Mouse (Mus musculus) olfactory bulb, adult 2 months (tissue): ENCODE measurements around the gene Zmynd10.

Source experiments
- CTCF ChIP-seq: fragments of 200-500 bp; IDR thresholded peaks from 2 replicates; pipeline ENCODE4 v1.5.1; 2012; ENCODE audit warnings: low read depth, mild to moderate bottlenecking, low read length, moderate library complexity; ENCODE audit not compliant: insufficient read depth
- POLR2A ChIP-seq: fragments of 200-500 bp; IDR thresholded peaks from 2 replicates; pipeline ENCODE4 v1.6.1; 2012; ENCODE audit warnings: mild to moderate bottlenecking, low read depth, low read length, moderate library complexity; ENCODE audit not compliant: insufficient read depth

GRCm38 (mm10) chr9:107570845-107571244, 23.7 kb downstream of the Zmynd10 start:
- no peak for TF ChIP-seq POLR2A
- TF ChIP-seq CTCF = no peak
